Mouse (Mus musculus): ENCODE measurements at regions not wholly inside any gene's neighbourhood (a gene's known extent, or its start where the extent isn't known, plus 50 kb on each side); places are given as distances from the start of the nearest gene placed in this dataset.
"Not testable (repeated sequence)": the region's sequence is repeated elsewhere in the genome, so short reads cannot be mapped to it uniquely, and the experiment has no call there.

DNA sequence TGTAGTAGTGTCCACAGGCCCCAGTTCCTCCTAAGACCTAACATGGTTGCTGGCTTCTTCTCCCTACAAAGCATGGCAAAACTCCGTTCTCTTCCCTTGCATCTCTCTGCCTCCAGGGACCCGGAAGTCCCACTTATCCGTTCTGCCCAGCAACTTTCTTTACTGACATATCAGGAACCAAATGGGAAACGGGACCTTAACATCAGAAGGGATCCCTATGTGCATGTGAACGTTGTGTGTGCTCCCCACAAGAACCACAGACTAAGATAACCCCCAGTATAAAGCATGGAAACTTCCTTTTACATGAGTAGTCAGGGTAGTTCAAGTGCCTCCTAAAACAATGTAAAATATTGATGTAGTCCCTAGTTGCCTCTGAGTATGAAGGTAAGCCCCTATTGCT is 61.6 kb downstream of the Zxdb start:
- no peak for DNase-seq (ENCODE audit: low spot score in 2 of 2)

GRCm38 (mm10) chrX:94788331-94788920 is 64.1 kb downstream of the Zxdb start:
- DNase-seq (ENCODE audit: low spot score in 2 of 2), result no peak

- DNase-seq (ENCODE audit: low spot score in 2 of 2), result not testable (repeated sequence)
Measured at GRCm38 (mm10) chrX:94796845-94797244, 72.5 kb downstream of the Zxdb start.

GRCm38 (mm10) chrX:94797348-94798182 is 73.2 kb downstream of the Zxdb start:
- DNase-seq (ENCODE audit: low spot score in 2 of 2), result not testable (repeated sequence)

GRCm38 (mm10) chrX:94798183-94798619 is 73.8 kb downstream of the Zxdb start:
- DNase-seq (ENCODE audit: low spot score in 2 of 2), result not testable (repeated sequence)

DNA sequence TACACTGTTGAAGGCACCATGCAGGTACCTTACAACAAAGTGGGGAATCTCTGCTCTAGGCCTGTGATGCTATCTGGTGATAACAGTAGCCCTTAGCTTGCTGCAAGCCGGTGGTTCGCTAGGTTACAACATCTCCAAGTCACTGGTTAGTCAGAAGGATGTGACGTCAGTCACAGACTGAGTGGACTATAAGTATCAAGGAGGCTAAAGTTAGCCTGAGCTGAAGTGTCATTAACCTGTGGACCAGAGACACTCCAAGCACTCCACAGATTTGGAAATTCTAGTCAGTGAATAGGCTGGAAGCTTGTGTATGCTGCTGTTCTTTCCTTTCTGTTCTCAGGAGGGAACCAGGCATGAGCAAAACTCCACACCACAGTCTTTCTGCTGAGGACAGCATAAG is 88.4 kb downstream of the Zxdb start:
- DNase-seq (ENCODE audit: low spot score in 2 of 2), result not testable (repeated sequence)

DNA sequence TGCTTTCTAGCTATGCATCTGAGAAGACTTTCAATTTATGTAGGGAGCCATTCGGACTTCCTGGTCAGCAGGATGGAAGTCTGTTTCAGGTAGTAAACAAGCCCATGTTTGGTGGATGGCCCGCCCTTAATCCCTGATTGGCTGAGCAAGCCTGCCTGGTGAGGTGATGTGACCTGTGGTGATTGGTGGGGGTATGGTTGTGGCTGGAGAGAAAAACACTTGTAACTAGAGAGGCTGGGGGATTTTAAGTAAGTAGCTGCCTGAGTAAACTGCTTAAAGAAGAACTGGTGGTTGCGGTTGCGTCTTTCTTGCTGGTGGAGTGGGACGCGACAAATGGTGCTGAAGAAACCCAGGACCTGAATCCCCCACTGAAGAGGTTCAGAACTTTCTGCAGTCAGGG is 103.2 kb downstream of the Zxdb start:
- not testable (repeated sequence) for DNase-seq (ENCODE audit: low spot score in 2 of 2)

GRCm38 (mm10) chrX:94844110-94844779 is 119.9 kb downstream of the Zxdb start:
- peak in 1 of 2 experiments; percentile 9 for DNase-seq (ENCODE audit: low spot score in 2 of 2)

GRCm38 (mm10) chrX:94849549-94849948 is 125.2 kb downstream of the Zxdb start:
- not testable (repeated sequence) for DNase-seq (ENCODE audit: low spot score in 2 of 2)

GRCm38 (mm10) chrX:94857501-94857900 is 133.1 kb downstream of the Zxdb start:
- DNase-seq (ENCODE audit: low spot score in 2 of 2), result no peak

GRCm38 (mm10) chrX:94857954-94858353 is 133.6 kb downstream of the Zxdb start:
- no peak for DNase-seq (ENCODE audit: low spot score in 2 of 2)

DNA sequence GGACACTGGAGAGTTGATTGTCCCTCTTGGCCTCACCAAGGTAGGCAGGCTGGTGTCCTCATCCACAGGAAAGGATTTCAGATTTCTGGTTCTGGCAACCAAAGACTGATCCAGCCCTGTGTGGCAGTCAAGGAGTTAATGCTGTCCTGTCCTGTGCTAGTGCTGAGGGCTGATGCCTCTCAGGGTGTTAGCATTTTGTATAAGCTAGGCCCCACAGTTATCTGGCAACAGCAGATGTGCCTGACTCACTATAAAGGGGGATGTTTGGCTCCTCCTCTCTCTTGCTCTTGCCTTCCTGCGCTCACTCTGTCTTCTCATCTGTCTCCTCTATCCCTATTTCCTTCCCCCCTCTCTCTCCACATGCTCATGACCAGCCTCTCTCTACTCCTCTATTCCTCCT is 138.8 kb downstream of the Zxdb start:
- no peak for DNase-seq (ENCODE audit: low spot score in 2 of 2)

DNA sequence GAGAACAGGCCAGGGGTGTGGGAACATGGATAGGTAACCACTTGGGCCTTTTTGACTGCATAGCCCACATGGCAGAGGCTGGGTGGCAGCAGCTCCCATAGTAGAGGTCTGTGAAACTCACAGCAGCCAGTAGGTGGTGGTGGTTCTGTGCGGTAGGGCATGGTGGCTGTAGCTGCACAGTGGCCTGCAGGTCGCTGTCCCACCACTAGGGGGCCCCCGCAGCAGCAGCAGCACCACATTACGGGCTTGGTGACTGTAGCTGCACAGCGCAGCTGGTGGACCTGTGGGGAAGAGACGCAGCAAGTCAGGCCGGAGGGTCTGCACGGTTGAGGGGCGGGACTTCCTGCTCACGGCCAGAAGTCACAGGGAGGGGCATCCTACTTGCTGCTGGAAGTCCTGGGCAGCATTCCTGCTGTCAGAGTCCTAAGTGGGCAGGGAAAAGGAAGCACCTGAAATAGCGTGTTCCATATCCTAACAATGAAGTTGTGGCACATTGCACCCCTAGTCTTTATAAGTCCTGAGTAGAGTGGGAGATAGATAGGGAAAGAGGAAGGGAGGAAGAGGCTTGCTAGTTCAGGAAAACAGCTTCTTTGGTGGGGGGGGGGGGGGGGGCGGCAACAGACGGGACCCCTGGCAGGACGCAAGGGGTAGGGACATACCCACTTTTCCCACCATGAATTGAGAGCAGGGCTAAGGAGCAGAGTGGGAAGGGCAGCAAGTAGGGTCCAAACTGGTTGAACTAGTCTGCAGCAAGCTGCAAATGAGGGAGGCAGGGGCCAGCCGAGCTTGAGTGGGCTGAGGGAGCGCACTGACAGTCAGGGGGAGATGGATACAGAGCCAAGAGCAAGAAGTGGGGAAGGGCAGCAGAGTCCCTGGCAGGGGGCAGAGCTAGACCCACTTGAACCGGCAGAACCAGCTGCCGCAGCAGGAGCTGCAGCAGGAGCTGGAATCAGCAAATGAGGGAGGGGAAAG is 141.4 kb downstream of the Zxdb start:
- DNase-seq (ENCODE audit: low spot score in 2 of 2), result peak; percentile 87 to 92

DNA sequence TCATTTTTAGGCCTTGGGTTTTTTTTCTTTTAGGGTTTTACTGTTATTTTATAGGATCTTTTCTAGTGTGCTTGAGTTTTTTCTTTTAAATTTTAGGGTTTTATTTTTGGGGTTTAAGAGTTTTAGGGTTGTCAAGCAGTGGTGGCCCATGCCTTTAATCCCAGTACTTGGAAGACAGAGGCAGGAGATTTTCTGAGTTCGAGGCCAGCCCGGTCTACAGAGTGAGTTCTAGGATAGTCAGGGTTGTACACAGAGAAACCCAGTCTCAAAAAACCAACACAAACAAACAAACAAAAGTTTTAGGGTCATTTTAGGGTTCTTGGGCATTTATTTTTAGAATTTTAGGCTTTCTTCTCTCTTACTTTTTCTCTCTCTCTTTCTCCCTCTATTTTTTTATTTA is 142.9 kb downstream of the Spin4 start:
- not testable (repeated sequence) for DNase-seq (ENCODE audit: low spot score in 2 of 2)

Data from cerebellum, postnatal 4 days (tissue).